Mouse (Mus musculus) heart, embryonic 15.5 days (tissue): ENCODE results near the gene Osbpl10. TPM values are rescaled to one million over a fixed set of nuclear protein-coding genes. Genes with fewer than 3 reads are reported as not detected.

Experiments
- ATAC-seq: fragments of 200-750 bp; cut with Nextera tagmentation; replicated peaks from 2 replicates; pipeline ENCODE4 v1.8.0; 2017; ENCODE audit warnings: low read depth, moderate TSS enrichment; ENCODE audit not compliant: insufficient number of reproducible peaks, insufficient read depth, low FRiP score
- H3K27ac ChIP-seq: fragments of 300-500 bp; sonication (generic); 2 replicates; pipeline ENCODE4 v1.5.1; 2015; ENCODE audit warnings: mild to moderate bottlenecking, inconsistent platforms
- H3K27me3 ChIP-seq: fragments of 300-500 bp; sonication (generic); 2 replicates; pipeline ENCODE4 v1.6.1; 2015; ENCODE audit warnings: inconsistent platforms
- H3K36me3 ChIP-seq: fragments of 300-500 bp; sonication (generic); 2 replicates; pipeline ENCODE4 v1.6.1; 2015; ENCODE audit warnings: mild to moderate bottlenecking, inconsistent platforms
- H3K4me1 ChIP-seq: fragments of 300-500 bp; sonication (generic); replicated peaks from 2 replicates; pipeline ENCODE4 v1.6.1; 2015; ENCODE audit warnings: inconsistent platforms
- H3K4me2 ChIP-seq: fragments of 300-500 bp; sonication (generic); 2 replicates; pipeline ENCODE4 v1.6.1; 2015; ENCODE audit warnings: inconsistent platforms, mild to moderate bottlenecking, moderate library complexity
- H3K4me3 ChIP-seq: fragments of 300-500 bp; sonication (generic); 2 replicates; pipeline ENCODE4 v1.5.1; 2015; ENCODE audit warnings: mild to moderate bottlenecking, inconsistent platforms
- H3K9ac ChIP-seq: fragments of 300-500 bp; sonication (generic); 2 replicates; pipeline ENCODE4 v1.6.1; 2015; ENCODE audit warnings: mild to moderate bottlenecking, inconsistent platforms
- H3K9me3 ChIP-seq: fragments of 300-500 bp; sonication (generic); replicated peaks from 2 replicates; pipeline ENCODE4 v1.6.1; 2016; ENCODE audit warnings: inconsistent platforms
- WGBS: fragments of 180-500 bp; shearing (Covaris S2); methylation state at CpG from one replicate; pipeline ENCODE4 v1.1.7; 2015; ENCODE audit warnings: mixed read lengths; 5-methylcytosine and 5-hydroxymethylcytosine counted together
- polyA plus RNA-seq: library from polyadenylated mRNA; unstranded; fragments of >200 nt; fragmentation: Nextera tagmentation; extraction: Ambion mirVana; gene quantifications from 2 replicates; pipeline ENCODE4 v1.2.1, GENCODE M21; 2015

Osbpl10 gene
- polyA plus RNA-seq, 1 experiment from 2014 or later, result 1.3 TPM

- H3K27ac ChIP-seq, result no peak overlapping the region
- H3K9me3 ChIP-seq, result no peaks in the 10 kb centered on the region
- H3K36me3 ChIP-seq, result no peaks in the 10 kb centered on the region
- no peak overlapping the region for H3K9ac ChIP-seq
- no peak overlapping the region for H3K4me2 ChIP-seq
- no peaks in the 10 kb centered on the region for H3K27me3 ChIP-seq
- no peak overlapping the region for H3K4me3 ChIP-seq
- WGBS, result 77% methylated on average over 7 of the region's 7 CpGs
- no peak for ATAC-seq
- peaks cover 7% of the 10 kb centered on the region; the same call in 1 of the 2 replicates for H3K4me1 ChIP-seq
Observed at GRCm38 (mm10) chr9:115034788-115035187, 56.4 kb downstream of the Osbpl10 start.

DNA sequence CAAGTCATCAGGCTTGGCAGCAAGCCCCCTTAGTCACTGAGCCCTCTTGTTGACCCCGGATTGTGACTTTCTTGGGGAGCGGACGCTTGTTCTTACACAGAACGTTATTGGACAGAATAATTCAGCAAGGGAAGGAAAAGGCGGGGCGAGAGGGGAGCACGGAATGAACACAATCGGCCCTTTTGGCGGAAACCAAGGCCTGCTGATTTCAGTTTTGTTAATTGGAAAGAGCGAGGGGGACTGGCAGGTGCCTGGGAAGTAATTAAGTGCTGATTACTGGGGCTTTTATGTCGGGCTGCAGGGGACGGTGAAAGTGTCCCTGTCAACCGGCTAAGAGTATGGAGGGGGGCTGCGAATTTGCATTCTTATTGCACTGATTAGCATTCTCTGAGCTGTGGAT, 59.8 kb downstream of the Osbpl10 start:
- Histone ChIP-seq H3K4me1 (peaks cover 9% of the 10 kb centered on the region; the same call in 1 of the 2 replicates), H3K36me3 (no peaks in the 10 kb centered on the region), H3K27me3 (no peaks in the 10 kb centered on the region), H3K4me3 (no peak overlapping the region), H3K9ac (no peak overlapping the region), H3K27ac (no peak overlapping the region), H3K9me3 (no peaks in the 10 kb centered on the region), H3K4me2 (no peak overlapping the region)
- WGBS, result 49% methylated on average over 14 of the region's 14 CpGs
- ATAC-seq, result no peak

DNA sequence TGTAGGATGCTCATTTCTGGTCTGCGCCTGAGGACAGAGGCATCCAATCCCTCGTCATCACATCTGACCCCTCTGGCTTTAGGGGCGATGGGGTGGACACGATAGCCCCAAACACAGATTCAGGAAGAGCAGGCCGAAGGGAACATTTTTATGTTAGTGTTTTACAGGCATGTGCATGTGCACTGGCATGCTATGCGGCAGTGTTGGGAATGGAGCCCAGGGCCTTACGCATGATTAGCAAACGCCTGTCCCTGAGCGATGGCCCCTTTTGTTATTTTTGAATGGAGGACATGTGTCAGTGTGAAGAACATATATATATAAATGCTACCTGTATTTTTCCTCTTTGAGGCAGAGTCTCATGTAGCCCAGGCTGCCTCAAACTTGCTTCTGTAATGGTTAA, 60.3 kb downstream of the Osbpl10 start:
- no peaks in the 10 kb centered on the region for H3K27me3 ChIP-seq
- no peak overlapping the region for H3K4me3 ChIP-seq
- no peak overlapping the region for H3K4me2 ChIP-seq
- H3K36me3 ChIP-seq, result no peaks in the 10 kb centered on the region
- peaks cover 10% of the 10 kb centered on the region; the same call in 1 of the 2 replicates for H3K4me1 ChIP-seq
- H3K9ac ChIP-seq, result no peak overlapping the region
- no peak overlapping the region for H3K27ac ChIP-seq
- 90% methylated on average over 9 of the region's 9 CpGs for WGBS
- no peaks in the 10 kb centered on the region for H3K9me3 ChIP-seq
- no peak for ATAC-seq

- 65% methylated on average over 7 of the region's 7 CpGs for WGBS
- H3K36me3 ChIP-seq, result no peaks in the 10 kb centered on the region
- ATAC-seq, result no peak
- no peak overlapping the region for H3K27ac ChIP-seq
- H3K4me2 ChIP-seq, result no peak overlapping the region
- H3K27me3 ChIP-seq, result no peaks in the 10 kb centered on the region
- H3K9ac ChIP-seq, result no peak overlapping the region
- H3K4me1 ChIP-seq, result peaks cover 10% of the 10 kb centered on the region; the same call in 1 of the 2 replicates
- no peaks in the 10 kb centered on the region for H3K9me3 ChIP-seq
- no peak overlapping the region for H3K4me3 ChIP-seq
Observed at GRCm38 (mm10) chr9:115039245-115039644, 60.9 kb downstream of the Osbpl10 start.

DNA sequence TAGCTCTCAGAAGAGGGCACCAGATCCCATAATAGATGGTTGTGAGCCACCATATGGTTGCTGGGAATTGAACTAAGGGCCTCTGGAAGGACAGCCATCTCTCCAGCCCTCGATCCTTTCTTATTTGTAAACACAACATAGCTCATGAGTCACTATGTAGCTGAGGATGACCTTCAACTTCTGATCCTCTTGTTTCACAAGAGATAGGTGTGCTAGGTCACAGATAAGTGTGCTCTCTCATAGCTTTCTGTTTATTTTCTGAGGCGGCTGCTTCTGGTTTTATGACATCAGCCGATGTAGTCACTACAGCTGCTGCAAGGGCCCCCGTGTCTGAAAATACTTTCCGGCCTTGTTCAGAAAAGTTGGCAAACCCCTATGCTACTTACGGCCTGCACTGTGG, 64.2 kb downstream of the Osbpl10 start:
- Histone ChIP-seq H3K27ac (no peak overlapping the region), H3K36me3 (no peaks in the 10 kb centered on the region), H3K4me3 (no peak overlapping the region), H3K9ac (no peak overlapping the region), H3K4me2 (no peak overlapping the region), H3K27me3 (no peaks in the 10 kb centered on the region), H3K9me3 (no peaks in the 10 kb centered on the region), H3K4me1 (peaks cover 10% of the 10 kb centered on the region)
- ATAC-seq, result no peak
- 61% methylated on average over 6 of the region's 6 CpGs for WGBS

GRCm38 (mm10) chr9:115042971-115043706, 64.8 kb downstream of the Osbpl10 start:
- Histone ChIP-seq H3K9me3 (no peaks in the 10 kb centered on the region), H3K27me3 (no peaks in the 10 kb centered on the region)

DNA sequence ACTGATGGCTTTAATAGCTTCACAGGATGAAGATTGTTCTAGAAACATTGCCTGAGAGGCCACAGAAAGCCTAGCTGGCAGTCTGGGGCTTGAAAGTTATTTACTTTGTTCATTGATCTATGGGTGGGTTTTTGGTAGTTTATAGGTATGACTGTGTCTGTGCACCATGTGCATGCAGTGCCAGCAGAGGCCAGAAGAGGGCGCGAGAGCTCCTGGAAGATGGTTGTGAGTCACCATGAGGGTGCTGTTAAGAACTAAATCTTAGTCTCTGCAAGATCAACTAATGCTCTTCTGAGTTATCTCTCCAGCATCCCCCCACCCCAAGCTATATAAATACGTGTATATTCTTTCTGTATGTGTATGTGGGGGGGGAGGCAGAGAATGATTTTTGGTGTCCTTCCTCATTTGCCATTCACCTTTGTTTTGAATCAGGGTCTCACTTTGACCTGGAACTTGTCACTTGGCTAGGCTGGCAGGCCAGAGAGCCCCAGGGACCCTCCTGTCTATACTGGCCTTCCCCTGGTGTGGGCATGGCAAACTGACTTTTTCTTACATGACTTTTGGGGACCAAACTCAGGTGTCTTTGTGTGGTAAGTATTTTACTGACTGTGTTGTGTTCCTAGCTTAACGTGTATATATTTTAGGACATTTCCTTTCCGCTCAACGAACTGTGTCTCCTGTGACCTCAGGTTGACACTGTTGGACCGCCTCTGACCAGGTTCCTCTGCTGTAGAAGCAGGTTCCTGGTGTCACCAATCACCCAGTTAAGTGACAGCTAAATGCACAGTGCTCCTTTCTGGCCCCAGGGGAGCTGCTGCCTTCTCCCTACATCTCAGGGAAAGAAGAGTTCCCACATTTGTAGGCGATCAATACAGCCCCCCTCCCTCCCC, 65.8 kb downstream of the Osbpl10 start:
- H3K36me3 ChIP-seq, result no peaks in the 10 kb centered on the region
- H3K9ac ChIP-seq, result no peak overlapping the region
- no peak overlapping the region for H3K27ac ChIP-seq
- H3K4me1 ChIP-seq, result peaks cover 17% of the 10 kb centered on the region
- no peak for ATAC-seq
- no peaks in the 10 kb centered on the region for H3K9me3 ChIP-seq
- no peak overlapping the region for H3K4me3 ChIP-seq
- 76% methylated on average over 8 of the region's 8 CpGs for WGBS
- H3K4me2 ChIP-seq, result no peak overlapping the region
- no peaks in the 10 kb centered on the region for H3K27me3 ChIP-seq

More at GRCm38 (mm10) chr9:115042971-115043706, 64.8 kb downstream of the Osbpl10 start:
- Histone ChIP-seq H3K4me1 (peaks cover 14% of the 10 kb centered on the region), H3K4me2 (no peak overlapping the region), H3K4me3 (no peak overlapping the region), H3K9ac (no peak overlapping the region), H3K36me3 (no peaks in the 10 kb centered on the region), H3K27ac (no peak overlapping the region)
- WGBS, result 84% methylated on average over 13 of the region's 13 CpGs
- no peak for ATAC-seq

DNA sequence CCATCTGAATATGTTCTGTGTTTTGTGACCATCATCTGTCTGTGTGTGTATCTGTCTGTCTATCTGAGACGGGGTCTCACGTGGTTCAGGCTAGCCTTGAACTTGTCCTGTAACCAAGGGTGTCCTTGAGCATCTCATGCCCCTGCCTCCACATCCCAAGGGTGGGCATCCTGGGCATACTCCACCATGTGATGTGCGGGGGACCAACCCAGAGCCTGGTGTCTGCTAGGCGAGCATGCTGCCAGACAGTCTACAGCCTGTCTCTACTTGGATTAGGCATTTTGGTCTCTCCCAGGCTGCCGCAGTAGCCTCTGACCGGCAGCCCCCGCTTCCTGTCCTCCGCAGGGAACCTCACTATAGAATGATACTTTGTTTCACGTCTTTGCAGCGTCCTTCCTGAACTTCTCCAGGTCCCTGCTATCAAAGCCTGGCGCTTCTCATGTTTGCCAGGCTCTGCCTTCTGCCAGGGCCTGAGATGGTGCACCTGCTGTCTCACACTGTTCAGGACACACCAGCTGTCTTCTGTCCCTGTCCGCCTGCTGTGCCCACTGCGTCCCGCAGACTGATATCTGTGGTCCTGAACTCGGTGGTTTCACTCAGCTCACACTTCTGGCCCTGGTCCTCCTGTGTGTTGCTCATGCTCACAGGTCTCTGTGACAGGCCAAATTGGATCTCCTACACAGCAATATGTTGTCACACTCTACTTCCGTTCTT, 66.9 kb downstream of the Osbpl10 start:
- Histone ChIP-seq H3K36me3 (no peaks in the 10 kb centered on the region), H3K27ac (no peak overlapping the region), H3K4me2 (no peak overlapping the region), H3K27me3 (no peaks in the 10 kb centered on the region), H3K9ac (no peak overlapping the region), H3K9me3 (no peaks in the 10 kb centered on the region), H3K4me3 (no peak overlapping the region), H3K4me1 (peaks cover 19% of the 10 kb centered on the region)
- WGBS, result 59% methylated on average over 16 of the region's 16 CpGs
- ATAC-seq, result no peak

DNA sequence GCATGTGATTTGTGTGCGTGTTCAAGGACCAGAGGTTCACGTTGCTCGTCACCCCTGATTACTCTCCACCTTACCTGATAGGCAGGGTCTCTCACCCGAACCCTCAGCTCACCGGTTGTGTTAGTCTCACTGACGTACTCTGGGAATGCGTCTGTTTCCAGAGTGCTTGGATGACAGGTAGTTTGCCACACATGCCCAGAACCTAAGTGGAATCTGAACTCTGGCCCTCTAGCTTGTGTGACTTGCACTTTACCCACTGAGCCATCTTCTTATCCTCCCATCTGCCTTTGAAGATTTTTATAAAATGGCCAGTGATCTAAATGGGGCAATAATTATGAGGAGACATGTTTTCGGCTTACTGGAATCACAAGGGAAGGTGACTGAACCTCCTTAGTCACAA, 68.3 kb downstream of the Osbpl10 start:
- peaks cover 24% of the 10 kb centered on the region for H3K4me1 ChIP-seq
- no peak overlapping the region for H3K9ac ChIP-seq
- no peak overlapping the region for H3K4me2 ChIP-seq
- no peaks in the 10 kb centered on the region for H3K27me3 ChIP-seq
- no peaks in the 10 kb centered on the region for H3K36me3 ChIP-seq
- no peak overlapping the region for H3K27ac ChIP-seq
- H3K9me3 ChIP-seq, result no peaks in the 10 kb centered on the region
- no peak overlapping the region for H3K4me3 ChIP-seq
- 77% methylated on average over 8 of the region's 8 CpGs for WGBS
- no peak for ATAC-seq

DNA sequence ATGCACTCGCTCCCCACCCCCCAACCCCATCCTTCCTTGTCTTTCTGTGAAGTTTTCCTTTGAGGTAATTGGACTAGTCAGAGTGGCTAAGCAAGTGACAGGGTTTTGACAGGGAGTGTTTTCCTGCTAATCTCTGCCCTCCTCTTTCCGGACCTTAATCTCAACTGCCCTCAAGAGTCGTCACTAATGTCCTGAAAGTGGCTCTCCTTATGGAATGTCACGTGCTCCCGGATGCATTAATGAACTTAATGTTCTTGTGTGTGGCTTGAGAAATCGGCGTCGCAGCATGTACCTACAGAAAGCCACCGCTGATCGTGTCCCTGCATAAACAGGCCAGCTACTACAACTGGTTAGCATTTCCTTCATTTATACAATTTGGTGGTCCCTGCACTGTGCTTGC, 70.0 kb downstream of the Osbpl10 start:
- no peaks in the 10 kb centered on the region for H3K36me3 ChIP-seq
- 36% methylated on average over 10 of the region's 10 CpGs for WGBS
- H3K4me3 ChIP-seq, result no peak overlapping the region
- H3K4me1 ChIP-seq, result peaks cover 21% of the 10 kb centered on the region
- no peak overlapping the region for H3K9ac ChIP-seq
- H3K9me3 ChIP-seq, result no peaks in the 10 kb centered on the region
- H3K27me3 ChIP-seq, result no peaks in the 10 kb centered on the region
- no peak for ATAC-seq
- no peak overlapping the region for H3K27ac ChIP-seq
- no peak overlapping the region for H3K4me2 ChIP-seq

GRCm38 (mm10) chr9:115048861-115049260, 70.5 kb downstream of the Osbpl10 start:
- Histone ChIP-seq H3K4me2 (no peak overlapping the region), H3K36me3 (no peaks in the 10 kb centered on the region), H3K4me3 (no peak overlapping the region), H3K4me1 (peaks cover 21% of the 10 kb centered on the region), H3K27ac (no peak overlapping the region), H3K27me3 (no peaks in the 10 kb centered on the region), H3K9me3 (no peaks in the 10 kb centered on the region), H3K9ac (no peak overlapping the region)
- ATAC-seq, result no peak
- 37% methylated on average over 7 of the region's 7 CpGs for WGBS
